Mouse (Mus musculus) hindbrain, embryonic 12.5 days (tissue): ENCODE results near the gene Neurl1a. TPM values are rescaled to one million over a fixed set of nuclear protein-coding genes. Genes with fewer than 3 reads are reported as not detected.

Experiments used
- ATAC-seq: fragments of 200-750 bp; cut with Nextera tagmentation; 2 replicates; pipeline ENCODE4 v1.8.0; 2017; ENCODE audit warnings: moderate TSS enrichment; ENCODE audit not compliant: low FRiP score
- H3K27ac ChIP-seq: fragments of 300-500 bp; sonication (generic); 2 replicates; pipeline ENCODE4 v1.5.1; 2016; ENCODE audit warnings: mild to moderate bottlenecking
- H3K27me3 ChIP-seq: fragments of 300-500 bp; sonication (generic); 2 replicates; pipeline ENCODE4 v1.6.1; 2016; ENCODE audit warnings: mild to moderate bottlenecking
- H3K36me3 ChIP-seq: fragments of 300-500 bp; sonication (generic); 2 replicates; pipeline ENCODE4 v1.6.1; 2016; ENCODE audit warnings: mild to moderate bottlenecking
- H3K4me1 ChIP-seq: fragments of 300-500 bp; sonication (generic); 2 replicates; pipeline ENCODE4 v1.6.1; 2016
- H3K4me2 ChIP-seq: fragments of 300-500 bp; sonication (generic); replicated peaks from 2 replicates; pipeline ENCODE4 v1.6.1; 2016; ENCODE audit warnings: mild to moderate bottlenecking
- H3K4me3 ChIP-seq: fragments of 300-500 bp; sonication (generic); 2 replicates; pipeline ENCODE4 v1.5.1; 2016; ENCODE audit warnings: mild to moderate bottlenecking
- H3K9ac ChIP-seq: fragments of 300-500 bp; sonication (generic); 2 replicates; pipeline ENCODE4 v1.6.1; 2016; ENCODE audit warnings: mild to moderate bottlenecking, moderate library complexity
- H3K9me3 ChIP-seq: fragments of 300-500 bp; sonication (generic); replicated peaks from 2 replicates; pipeline ENCODE4 v1.6.1; 2016; ENCODE audit warnings: mild to moderate bottlenecking
- WGBS: fragments of 180-500 bp; shearing (Covaris S2); methylation state at CpG from one replicate; pipeline ENCODE4 v1.1.7; 2016; 5-methylcytosine and 5-hydroxymethylcytosine counted together
- microRNA-seq: library from miRNA; unstranded; fragments of <30 nt; microRNA quantifications from one replicate; pipeline ENCODE4, GENCODE M21; 2017
- polyA plus RNA-seq: library from polyadenylated mRNA; unstranded; fragments of >200 nt; fragmentation: Nextera tagmentation; extraction: Ambion mirVana; gene quantifications from 2 replicates; pipeline ENCODE4 v1.2.1, GENCODE M21; 2016

The Neurl1a gene
- polyA plus RNA-seq, 1 experiment from 2014 or later = 7.4 TPM

- no peak for ATAC-seq
- Histone ChIP-seq H3K9ac (no peak overlapping the region), H3K4me1 (peaks cover 35% of the 10 kb centered on the region), H3K4me3 (no peak overlapping the region), H3K9me3 (no peaks in the 10 kb centered on the region), H3K4me2 (no peak overlapping the region), H3K36me3 (no peaks in the 10 kb centered on the region), H3K27me3 (no peaks in the 10 kb centered on the region), H3K27ac (no peak overlapping the region)
- WGBS = 85% methylated on average over 5 of the region's 5 CpGs
Observed at GRCm38 (mm10) chr19:47304170-47304745, 125.6 kb downstream of the Neurl1a start.

- ATAC-seq = no peak
- H3K4me3 ChIP-seq = no peak overlapping the region
- no peaks in the 10 kb centered on the region for H3K9me3 ChIP-seq
- no peak overlapping the region for H3K9ac ChIP-seq
- H3K4me2 ChIP-seq = no peak overlapping the region
- H3K27me3 ChIP-seq = no peaks in the 10 kb centered on the region
- H3K36me3 ChIP-seq = no peaks in the 10 kb centered on the region
- peaks cover 32% of the 10 kb centered on the region for H3K4me1 ChIP-seq
- 91% methylated on average over 10 of the region's 10 CpGs for WGBS
- no peak overlapping the region for H3K27ac ChIP-seq
Observed at GRCm38 (mm10) chr19:47305401-47305800, 126.8 kb downstream of the Neurl1a start.

- H3K4me2 ChIP-seq = no peak overlapping the region
- no peaks in the 10 kb centered on the region for H3K36me3 ChIP-seq
- WGBS = 92% methylated on average over 14 of the region's 14 CpGs
- no peaks in the 10 kb centered on the region for H3K27me3 ChIP-seq
- H3K4me3 ChIP-seq = no peak overlapping the region
- no peak overlapping the region for H3K9ac ChIP-seq
- no peak overlapping the region for H3K27ac ChIP-seq
- no peaks in the 10 kb centered on the region for H3K9me3 ChIP-seq
- no peak for ATAC-seq
- peaks cover 28% of the 10 kb centered on the region for H3K4me1 ChIP-seq
Observed at GRCm38 (mm10) chr19:47306128-47306916, 127.7 kb downstream of the Neurl1a start.

- 95% methylated on average over 8 of the region's 8 CpGs for WGBS
- Histone ChIP-seq H3K27me3 (no peaks in the 10 kb centered on the region), H3K9me3 (no peaks in the 10 kb centered on the region), H3K4me3 (no peak overlapping the region), H3K4me2 (no peak overlapping the region), H3K27ac (no peak overlapping the region), H3K9ac (no peak overlapping the region), H3K4me1 (peaks cover 25% of the 10 kb centered on the region), H3K36me3 (no peaks in the 10 kb centered on the region; the same call in 1 of the 2 replicates)
- no peak for ATAC-seq
Observed at GRCm38 (mm10) chr19:47306917-47307315, 128.3 kb downstream of the Neurl1a start.

Small RNAs within 50 kb of the gene (microRNA-seq; reads per million reads assigned to microRNA genes)
- gene Mir6995 = not detected

Other genes starting within 250 kb of the Neurl1a start
- 578 and 632 TPM in 2 replicates for gene Ina, start 164.1 kb upstream of the Neurl1a start, polyA plus RNA-seq
- 85.3 and 89.1 TPM in 2 replicates for gene Nt5c2, start 163.7 kb upstream of the Neurl1a start, polyA plus RNA-seq
- 30.4 and 31.1 TPM in 2 replicates for gene Pcgf6, start 127.9 kb upstream of the Neurl1a start, polyA plus RNA-seq
- gene Taf5, start 111.1 kb upstream of the Neurl1a start, polyA plus RNA-seq = 10.7 and 11.2 TPM in 2 replicates
- 1,230 and 1,343 TPM in 2 replicates for gene Usmg5, start 88.2 kb upstream of the Neurl1a start, polyA plus RNA-seq
- 11.4 and 11.5 TPM in 2 replicates for gene Pdcd11, start 88.1 kb upstream of the Neurl1a start, polyA plus RNA-seq
- 2.2 and 2.6 TPM in 2 replicates for gene Calhm2, start 40.5 kb upstream of the Neurl1a start, polyA plus RNA-seq
- not detected in 2 replicates for gene Calhm1, start 34.6 kb upstream of the Neurl1a start, polyA plus RNA-seq
- not detected in 2 replicates for gene Calhm3, start 21.1 kb upstream of the Neurl1a start, polyA plus RNA-seq